Mouse (Mus musculus) thymus, postnatal 4 days (tissue): ENCODE measurements around the gene Sorcs3.

ENCODE experiments used
- DNase-seq: peaks from one replicate; pipeline ENCODE4 v3.0.0; 2021

The Sorcs3 gene

GRCm38 (mm10) chr19:48725851-48726419 is 520.1 kb downstream of the Sorcs3 start:
- DNase-seq: no peak

- no peak for DNase-seq
These were observed 521.2 kb downstream of the Sorcs3 start for GRCm38 (mm10) chr19:48727048-48727447.

- no peak for DNase-seq
These were observed 521.8 kb downstream of the Sorcs3 start for GRCm38 (mm10) chr19:48727601-48728000.

- no peak for DNase-seq
These were observed 525.9 kb downstream of the Sorcs3 start for GRCm38 (mm10) chr19:48731731-48732130.

GRCm38 (mm10) chr19:48734370-48734769 is 528.5 kb downstream of the Sorcs3 start:
- no peak for DNase-seq

- no peak for DNase-seq
These were observed 531.7 kb downstream of the Sorcs3 start for GRCm38 (mm10) chr19:48737554-48737953.

- no peak for DNase-seq
These were observed 549.3 kb downstream of the Sorcs3 start for GRCm38 (mm10) chr19:48755156-48755555.

- DNase-seq: no peak
These were observed 551.0 kb downstream of the Sorcs3 start for GRCm38 (mm10) chr19:48756831-48757230.

- no peak for DNase-seq
These were observed 560.7 kb downstream of the Sorcs3 start for GRCm38 (mm10) chr19:48766524-48766923.

- no peak for DNase-seq
These were observed 565.7 kb downstream of the Sorcs3 start for GRCm38 (mm10) chr19:48771565-48771964.

GRCm38 (mm10) chr19:48779095-48779765 is 573.4 kb downstream of the Sorcs3 start:
- DNase-seq: no peak

- DNase-seq: no peak
These were observed 575.0 kb downstream of the Sorcs3 start for GRCm38 (mm10) chr19:48780813-48781212.

GRCm38 (mm10) chr19:48782024-48782721 is 576.3 kb downstream of the Sorcs3 start:
- DNase-seq: no peak

- no peak for DNase-seq
These were observed 581.4 kb downstream of the Sorcs3 start for GRCm38 (mm10) chr19:48787269-48787668.

GRCm38 (mm10) chr19:48804546-48804945 is 598.7 kb downstream of the Sorcs3 start:
- DNase-seq: no peak

- no peak for DNase-seq
These were observed 605.7 kb downstream of the Sorcs3 start for GRCm38 (mm10) chr19:48811541-48811940.

- DNase-seq: no peak
These were observed 608.0 kb downstream of the Sorcs3 start for GRCm38 (mm10) chr19:48813823-48814222.

GRCm38 (mm10) chr19:48815064-48815463 is 609.2 kb downstream of the Sorcs3 start:
- no peak for DNase-seq

- no peak for DNase-seq
These were observed 614.9 kb downstream of the Sorcs3 start for GRCm38 (mm10) chr19:48820493-48821282.

GRCm38 (mm10) chr19:48821283-48821715 is 615.5 kb downstream of the Sorcs3 start:
- no peak for DNase-seq

- DNase-seq: no peak
These were observed 628.5 kb downstream of the Sorcs3 start for GRCm38 (mm10) chr19:48834342-48834741.

GRCm38 (mm10) chr19:48839418-48839817 is 633.6 kb downstream of the Sorcs3 start:
- DNase-seq: no peak

- DNase-seq: no peak
These were observed 641.9 kb downstream of the Sorcs3 start for GRCm38 (mm10) chr19:48847700-48848099.
